8 mouse cellular contexts compared by ENCODE assay signal in genomic region chr9:57765364-57766351, GRCm38 (mm10). TPM values are rescaled to one million over a fixed set of nuclear protein-coding genes. Genes with fewer than 3 reads are reported as not detected.
A peak's percentile ranks its signal among the peaks of the same experiment; 100 is the strongest.
DNase-seq lines count a peak whose midpoint lies in the region; ATAC-seq and TF ChIP-seq lines count a peak whose summit lies in the region.

Gene Clk3, minus strand, starts transcription at chr9:57765860.

- 0 out of 2 replicates have a peak, but pooled peaks have one; percentile 3 for TF ChIP-seq CTCF in testis, adult 2 months (IDR thresholded peaks at IDR 0.05; ENCODE audit: control insufficient read depth, insufficient read depth, insufficient replicate concordance, low read depth, low read length)

- no peak; the same call in 1 of the 2 replicates for TF ChIP-seq POLR2A in testis, adult 2 months (IDR thresholded peaks at IDR 0.05; ENCODE audit: control insufficient read depth, low read depth, low read length)

- peak within 1 kb of the TSS; percentile 93 for H3K4me3 ChIP-seq in erythroblast, embryonic 14.5 days (replicated peaks)
- H3K4me3 ChIP-seq in heart, embryonic 12.5 days = peak within 1 kb of the TSS; percentile 87
- H3K4me3 ChIP-seq in liver, embryonic 15.5 days (replicated peaks) = peak within 1 kb of the TSS; percentile 85
- H3K4me3 ChIP-seq in neural tube, embryonic 12.5 days = peak within 1 kb of the TSS; percentile 92
- H3K4me3 ChIP-seq in testis, adult 2 months (ENCODE audit: control insufficient read depth, low read depth, low read length) = peak within 1 kb of the TSS; percentile 89

- WGBS in heart, embryonic 12.5 days = under 1% methylated on average over 93 of the region's 93 CpGs
- under 1% methylated on average over 93 of the region's 93 CpGs for WGBS in liver, embryonic 15.5 days (ENCODE audit: insufficient replicate concordance)
- WGBS in neural tube, embryonic 12.5 days = under 1% methylated on average over 93 of the region's 93 CpGs

- DNase-seq in CD8-positive naive resting alpha-beta T cell, adult 2 months (ENCODE audit: low read depth in 2 of 2, low spot score in 2 of 2) = peak; percentile 58 to 62
- DNase-seq in brain, adult 2 months (ENCODE audit: low read depth, low spot score) = peak; percentile 88
- DNase-seq in kidney, postnatal 25 days = peak; percentile 75 to 88

- peaks cover 51% of the 10 kb centered on the region for H3K36me3 ChIP-seq in erythroblast, embryonic 14.5 days (ENCODE audit: control insufficient read depth)
- peaks cover 11% of the 10 kb centered on the region for H3K36me3 ChIP-seq in heart, embryonic 12.5 days
- peaks cover 22% of the 10 kb centered on the region for H3K36me3 ChIP-seq in liver, embryonic 15.5 days (replicated peaks)
- peaks cover 10% of the 10 kb centered on the region for H3K36me3 ChIP-seq in neural tube, embryonic 12.5 days
- no peaks in the 10 kb centered on the region; the same call in 1 of the 2 replicates for H3K36me3 ChIP-seq in testis, adult 2 months (ENCODE audit: control insufficient read depth, insufficient read depth, low read length)

- peak; percentile 49 for ATAC-seq in heart, embryonic 12.5 days (ENCODE audit: insufficient number of reproducible peaks, low FRiP score)
- ATAC-seq in liver, embryonic 15.5 days (ENCODE audit: insufficient read depth) = peak; percentile 22
- peak; percentile 73 for ATAC-seq in neural tube, embryonic 12.5 days (ENCODE audit: low FRiP score, low read depth)

- H3K27me3 ChIP-seq in erythroblast, embryonic 14.5 days (ENCODE audit: control insufficient read depth) = peaks cover 7% of the 10 kb centered on the region
- H3K27me3 ChIP-seq in heart, embryonic 12.5 days (replicated peaks) = no peaks in the 10 kb centered on the region
- H3K27me3 ChIP-seq in liver, embryonic 15.5 days = 0 out of 2 replicates have a peak, but pooled peaks cover 4% of the 10 kb centered on the region
- no peaks in the 10 kb centered on the region for H3K27me3 ChIP-seq in neural tube, embryonic 12.5 days (replicated peaks)
- H3K27me3 ChIP-seq in testis, adult 2 months (ENCODE audit: control insufficient read depth, insufficient read depth, low read length) = no peaks in the 10 kb centered on the region

- peak within 1 kb of the TSS; percentile 93 for H3K9ac ChIP-seq in heart, embryonic 12.5 days
- peak within 1 kb of the TSS; percentile 95 for H3K9ac ChIP-seq in liver, embryonic 15.5 days
- peak within 1 kb of the TSS; percentile 96 for H3K9ac ChIP-seq in neural tube, embryonic 12.5 days

- H3K27ac ChIP-seq in heart, embryonic 12.5 days (ENCODE audit: poor library complexity, severe bottlenecking) = peak within 1 kb of the TSS; percentile 98
- peak within 1 kb of the TSS; percentile 99 for H3K27ac ChIP-seq in liver, embryonic 15.5 days (replicated peaks)
- peak within 1 kb of the TSS; percentile 96 for H3K27ac ChIP-seq in neural tube, embryonic 12.5 days
- peak within 1 kb of the TSS; percentile 87 for H3K27ac ChIP-seq in testis, adult 2 months (ENCODE audit: control insufficient read depth, insufficient read depth, low read depth, low read length)

- H3K4me1 ChIP-seq in erythroblast, embryonic 14.5 days (ENCODE audit: control insufficient read depth) = peaks cover 80% of the 10 kb centered on the region
- H3K4me1 ChIP-seq in heart, embryonic 12.5 days (replicated peaks) = peaks cover 68% of the 10 kb centered on the region
- H3K4me1 ChIP-seq in liver, embryonic 15.5 days (replicated peaks) = peaks cover 80% of the 10 kb centered on the region
- peaks cover 33% of the 10 kb centered on the region for H3K4me1 ChIP-seq in neural tube, embryonic 12.5 days
- peaks cover 17% of the 10 kb centered on the region for H3K4me1 ChIP-seq in testis, adult 2 months (ENCODE audit: control insufficient read depth, insufficient read depth, low read length)

- H3K4me2 ChIP-seq in heart, embryonic 12.5 days = peak within 1 kb of the TSS; percentile 96
- H3K4me2 ChIP-seq in liver, embryonic 15.5 days = peak within 1 kb of the TSS; percentile 93
- peak within 1 kb of the TSS; percentile 95 for H3K4me2 ChIP-seq in neural tube, embryonic 12.5 days (replicated peaks)

- no peaks in the 10 kb centered on the region for H3K9me3 ChIP-seq in erythroblast, embryonic 14.5 days (ENCODE audit: control insufficient read depth, low read length)
- H3K9me3 ChIP-seq in heart, embryonic 12.5 days (replicated peaks) = no peaks in the 10 kb centered on the region
- no peaks in the 10 kb centered on the region for H3K9me3 ChIP-seq in liver, embryonic 15.5 days (replicated peaks)
- H3K9me3 ChIP-seq in neural tube, embryonic 12.5 days = no peaks in the 10 kb centered on the region

RNA-seq across cellular contexts. Expression of gene Clk3, which starts in this region (rescaled TPM):
- 38.9 and 44.4 TPM in 2 replicates for polyA plus RNA-seq in erythroblast, embryonic 14.5 days (2012)
- polyA plus RNA-seq in heart, embryonic 12.5 days (2016; fragmentation: Nextera tagmentation; extraction: Ambion mirVana) = 67.0 and 68.1 TPM in 2 replicates
- 105 and 129 TPM in 2 replicates for polyA plus RNA-seq in liver, embryonic 15.5 days (2015; fragmentation: Nextera tagmentation; extraction: Ambion mirVana)
- 80.9 and 84.9 TPM in 2 replicates for polyA plus RNA-seq in neural tube, embryonic 12.5 days (2016; fragmentation: Nextera tagmentation; extraction: Ambion mirVana)
- polyA plus RNA-seq in testis, adult 2 months (2012; rRNA removed) = 197 and 224 TPM in 2 replicates

Comparison
In these comparisons a context has a peak if more than half of its experiments do, and no peak if none do; other contexts are left out.
1. Peak in every context shown above with its lines: DNase-seq, ATAC-seq, H3K4me3 ChIP-seq and H3K27ac ChIP-seq.
2. ATAC-seq: peak in every context shown above with its lines; median percentile 73 in neural tube, embryonic 12.5 days; 49 in heart, embryonic 12.5 days; 22 in liver, embryonic 15.5 days.